Mouse (Mus musculus) heart, postnatal 0 days (tissue): ENCODE results near the gene Igf1r. TPM values are rescaled to one million over a fixed set of nuclear protein-coding genes. Genes with fewer than 3 reads are reported as not detected.
A peak's percentile ranks its signal among the peaks of the same experiment; 100 is the strongest.

Experiments used
- ATAC-seq: fragments of 200-750 bp; cut with Nextera tagmentation; 2 replicates; pipeline ENCODE4 v1.8.0; 2017; ENCODE audit warnings: low read depth, moderate number of reproducible peaks, moderate library complexity; ENCODE audit not compliant: insufficient read depth
- DNase-seq: peaks from one replicate; pipeline ENCODE4 v3.0.0-alpha.2; 2016; ENCODE audit warnings: low spot score
- H3K27ac ChIP-seq: fragments of 300-500 bp; sonication (generic); 2 replicates; pipeline ENCODE4 v1.5.1; 2014; ENCODE audit warnings: low read depth, mild to moderate bottlenecking
- H3K27me3 ChIP-seq: fragments of 300-500 bp; sonication (generic); 2 replicates; pipeline ENCODE4 v1.6.1; 2014; ENCODE audit warnings: low read length, mixed read lengths; ENCODE audit not compliant: control insufficient read depth, insufficient read depth
- H3K36me3 ChIP-seq: fragments of 300-500 bp; sonication (generic); replicated peaks from 2 replicates; pipeline ENCODE4 v1.6.1; 2014; ENCODE audit warnings: low read length, mixed read lengths; ENCODE audit not compliant: control insufficient read depth, insufficient read depth
- H3K4me1 ChIP-seq: fragments of 300-500 bp; sonication (generic); 2 replicates; pipeline ENCODE4 v1.6.1; 2014; ENCODE audit warnings: antibody characterized with exemption; ENCODE audit not compliant: control insufficient read depth, insufficient read depth
- H3K4me2 ChIP-seq: fragments of 300-500 bp; sonication (generic); 2 replicates; pipeline ENCODE4 v1.6.1; 2014; ENCODE audit warnings: low read depth, mild to moderate bottlenecking, low read length, moderate library complexity
- H3K4me3 ChIP-seq: fragments of 300-500 bp; sonication (generic); 2 replicates; pipeline ENCODE4 v1.5.1; 2014; ENCODE audit warnings: low read depth, low read length
- H3K9ac ChIP-seq: fragments of 300-500 bp; sonication (generic); replicated peaks from 2 replicates; pipeline ENCODE4 v1.6.1; 2014; ENCODE audit warnings: low read depth, low read length, mixed read lengths
- H3K9me3 ChIP-seq: fragments of 300-500 bp; sonication (generic); replicated peaks from 2 replicates; pipeline ENCODE4 v1.6.1; 2016; ENCODE audit warnings: low read length; ENCODE audit not compliant: control insufficient read depth
- CTCF ChIP-seq: IDR thresholded peaks from 2 replicates; pipeline ENCODE4 v1.5.1; 2016; ENCODE audit warnings: antibody characterized with exemption, control low read depth, low read depth
- EP300 ChIP-seq: IDR thresholded peaks from 2 replicates; pipeline ENCODE4 v1.6.1; 2016; ENCODE audit warnings: antibody characterized with exemption, low read depth
- WGBS: fragments of 180-500 bp; shearing (Covaris S2); extraction: QIAGEN DNeasy Blood & Tissue Kit; methylation state at CpG from one replicate; pipeline ENCODE4 v1.1.7; 2014; 5-methylcytosine and 5-hydroxymethylcytosine counted together
- polyA plus RNA-seq: library from polyadenylated mRNA; unstranded; fragments of >200 nt; fragmentation: Nextera tagmentation; extraction: Ambion mirVana; gene quantifications from 2 replicates; pipeline ENCODE4 v1.2.1, GENCODE M21; 2015
- total RNA-seq: library from RNA; depleted of rRNA; stranded (reverse); fragments of >200 nt; gene quantifications from 2 replicates; pipeline ENCODE4 v1.2.3, GENCODE M21; 2014; ENCODE audit warnings: low replicate concordance

Igf1r gene
- total and polyA plus RNA-seq, 2 experiments from 2014 or later = 8.8 to 41.8 TPM

DNA sequence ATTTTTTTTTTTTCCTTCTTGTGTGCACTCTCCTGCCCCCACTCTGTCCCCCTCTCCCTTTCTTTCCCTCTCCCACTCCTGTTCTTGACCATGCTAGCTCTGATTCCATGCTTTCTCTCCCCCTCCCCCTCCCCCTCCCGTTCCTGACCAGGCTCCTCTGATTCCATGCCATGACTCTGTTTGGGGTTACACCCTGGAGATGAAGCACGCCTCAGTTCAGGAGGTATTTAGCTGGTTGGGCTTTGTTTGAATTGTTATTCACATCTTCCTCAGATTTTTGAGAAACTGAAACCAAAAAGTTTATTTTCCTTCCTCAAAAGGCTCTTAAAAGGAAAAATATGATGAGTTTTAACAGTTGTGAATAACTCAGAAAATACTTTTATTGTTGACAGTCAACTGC is 101.9 kb downstream of the Igf1r start:
- H3K9me3 ChIP-seq = no peaks in the 10 kb centered on the region
- H3K36me3 ChIP-seq = no peaks in the 10 kb centered on the region
- peak overlapping the region; percentile 27; the same call in 1 of the 2 replicates for H3K4me2 ChIP-seq
- H3K4me1 ChIP-seq = peaks cover 23% of the 10 kb centered on the region
- 16% methylated on average over 2 of the region's 2 CpGs for WGBS
- peak overlapping the region; percentile 16; the same call in 1 of the 2 replicates for H3K27ac ChIP-seq
- no peak overlapping the region for H3K9ac ChIP-seq
- peak; percentile 61; the same call in 1 of the 2 replicates for ATAC-seq
- no peak for TF ChIP-seq CTCF
- TF ChIP-seq EP300 = no peak
- no peak for DNase-seq
- no peaks in the 10 kb centered on the region for H3K27me3 ChIP-seq
- H3K4me3 ChIP-seq = no peak overlapping the region

DNA sequence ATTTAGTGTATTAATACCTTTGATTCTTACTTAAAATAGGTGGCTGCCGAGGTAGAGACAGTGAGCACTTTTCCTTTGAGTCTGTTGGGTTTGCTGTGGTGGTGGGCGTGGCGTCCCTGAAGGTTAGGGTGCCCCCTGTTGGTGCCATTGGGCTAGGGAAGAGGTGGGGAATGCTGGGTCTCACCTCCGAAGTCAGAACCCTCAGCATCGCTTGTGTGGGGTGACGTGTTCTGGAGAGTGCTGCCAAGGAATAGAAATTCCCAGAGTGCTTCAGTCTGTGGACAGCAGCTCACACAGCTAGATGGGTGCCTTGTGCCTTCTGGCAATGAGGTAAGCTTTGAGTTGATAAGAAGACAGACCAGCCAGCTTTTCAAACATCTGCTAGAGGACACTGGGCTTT is 102.3 kb downstream of the Igf1r start:
- Histone ChIP-seq H3K27me3 (no peaks in the 10 kb centered on the region), H3K36me3 (0 out of 2 replicates have a peak, but pooled peaks cover 1% of the 10 kb centered on the region), H3K9ac (no peak overlapping the region), H3K9me3 (no peaks in the 10 kb centered on the region), H3K4me3 (no peak overlapping the region), H3K4me1 (peaks cover 23% of the 10 kb centered on the region), H3K27ac (peak overlapping the region; percentile 16; the same call in 1 of the 2 replicates), H3K4me2 (peak overlapping the region; percentile 27; the same call in 1 of the 2 replicates)
- peak; percentile 70 for ATAC-seq
- peak; percentile 65 for DNase-seq
- 46% methylated on average over 6 of the region's 6 CpGs for WGBS
- TF ChIP-seq CTCF (0 out of 2 replicates have a peak, but pooled peaks have one; percentile 29), EP300 (no peak)

DNA sequence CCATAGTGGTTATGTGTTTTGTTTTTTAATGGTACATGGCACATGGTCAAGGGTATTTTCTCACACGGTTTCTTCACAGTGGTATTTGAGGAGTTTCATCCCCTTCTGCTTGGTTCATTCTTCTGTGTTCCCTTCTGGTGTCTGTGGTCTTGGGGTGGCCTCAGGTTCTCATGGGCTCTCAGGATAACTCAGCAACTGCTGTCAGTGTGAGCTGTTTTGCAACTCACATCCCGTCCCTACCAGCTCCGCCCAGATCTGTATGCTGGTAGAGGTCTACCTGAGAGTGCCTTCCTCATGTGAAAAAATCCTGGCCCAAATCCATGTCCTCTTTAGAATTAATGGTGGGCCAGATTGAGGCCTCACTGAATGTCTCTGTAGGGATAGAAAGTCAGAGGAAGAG is 104.4 kb downstream of the Igf1r start:
- ATAC-seq = no peak
- WGBS = 77% methylated on average over 3 of the region's 3 CpGs
- no peak overlapping the region for H3K9ac ChIP-seq

DNA sequence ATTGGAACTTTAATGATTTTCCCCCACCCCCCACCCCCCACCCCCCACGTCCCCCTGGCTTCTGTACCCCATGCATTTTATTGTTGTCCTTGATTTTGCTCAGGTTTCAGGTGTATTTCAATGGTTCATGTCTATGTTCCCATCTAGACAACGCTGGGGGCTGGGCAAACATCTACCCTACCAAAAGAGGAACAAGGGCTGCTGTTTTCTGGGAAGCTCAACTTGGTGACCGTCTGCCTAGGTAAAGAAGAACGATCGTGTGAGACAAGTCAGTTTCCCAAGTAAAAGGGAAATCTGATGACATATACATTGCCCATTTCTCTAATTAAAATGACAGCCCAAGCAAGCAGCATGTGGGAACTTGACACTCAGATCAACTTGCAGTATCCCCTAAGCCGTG is 107.1 kb downstream of the Igf1r start:
- Histone ChIP-seq H3K27me3 (no peaks in the 10 kb centered on the region), H3K4me1 (peaks cover 33% of the 10 kb centered on the region), H3K4me2 (no peak overlapping the region), H3K9me3 (no peaks in the 10 kb centered on the region), H3K4me3 (no peak overlapping the region), H3K9ac (no peak overlapping the region), H3K27ac (no peak overlapping the region), H3K36me3 (0 out of 2 replicates have a peak, but pooled peaks cover 6% of the 10 kb centered on the region)
- no peak for ATAC-seq
- TF ChIP-seq EP300 (no peak), CTCF (no peak)
- no peak for DNase-seq
- WGBS = 85% methylated on average over 6 of the region's 6 CpGs

More for the DNA sequence above, 104.4 kb downstream of the Igf1r start:
- Histone ChIP-seq H3K9me3 (no peaks in the 10 kb centered on the region), H3K27me3 (no peaks in the 10 kb centered on the region), H3K4me3 (no peak overlapping the region), H3K27ac (no peak overlapping the region), H3K4me2 (no peak overlapping the region), H3K4me1 (peaks cover 25% of the 10 kb centered on the region), H3K36me3 (0 out of 2 replicates have a peak, but pooled peaks cover 6% of the 10 kb centered on the region)
- no peak for DNase-seq
- no peak for TF ChIP-seq EP300
- no peak for TF ChIP-seq CTCF

DNA sequence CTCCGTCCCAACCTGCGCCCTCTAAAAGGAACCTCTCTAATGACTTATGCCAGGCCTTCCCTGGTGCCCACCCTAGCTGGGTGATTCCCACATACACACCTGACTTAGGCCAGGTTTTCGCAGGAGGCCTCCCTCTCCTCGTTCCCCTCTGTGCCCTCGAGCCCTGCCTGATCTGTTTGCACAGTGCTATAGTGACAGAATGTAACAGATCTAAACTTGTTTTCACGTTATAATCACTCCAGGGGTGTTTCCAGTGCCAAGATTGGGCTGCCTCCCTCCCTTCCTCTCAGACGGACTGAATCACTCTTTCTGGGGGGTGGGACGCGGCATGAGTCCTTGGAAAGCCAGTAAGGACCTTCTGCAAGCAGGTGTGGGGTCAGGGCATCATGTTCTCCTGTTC is 108.8 kb downstream of the Igf1r start:
- peaks cover 40% of the 10 kb centered on the region for H3K4me1 ChIP-seq

More for the DNA sequence above, 108.8 kb downstream of the Igf1r start:
- no peak overlapping the region for H3K27ac ChIP-seq
- H3K4me3 ChIP-seq = no peak overlapping the region
- DNase-seq = no peak
- H3K4me2 ChIP-seq = no peak overlapping the region
- 0 out of 2 replicates have a peak, but pooled peaks cover 6% of the 10 kb centered on the region for H3K36me3 ChIP-seq
- H3K9me3 ChIP-seq = no peaks in the 10 kb centered on the region
- WGBS = 68% methylated on average over 9 of the region's 9 CpGs
- ATAC-seq = no peak
- H3K27me3 ChIP-seq = no peaks in the 10 kb centered on the region
- H3K9ac ChIP-seq = no peak overlapping the region
- no peak for TF ChIP-seq EP300
- TF ChIP-seq CTCF = no peak
